Mouse (Mus musculus) forebrain, embryonic 16.5 days (tissue): ENCODE data around the gene Tiprl. TPM values are rescaled to one million over a fixed set of nuclear protein-coding genes. Genes with fewer than 3 reads are reported as not detected.

ENCODE experiments used
- ATAC-seq: fragments of 200-750 bp; cut with Nextera tagmentation; 2 replicates; pipeline ENCODE4 v1.8.0; 2017; ENCODE audit warnings: mild to moderate bottlenecking, moderate library complexity
- H3K27ac ChIP-seq: fragments of 300-500 bp; sonication (generic); 2 replicates; pipeline ENCODE4 v1.5.1; 2014; ENCODE audit warnings: low read length, control low read depth
- H3K27me3 ChIP-seq: fragments of 300-500 bp; sonication (generic); replicated peaks from 2 replicates; pipeline ENCODE4 v1.6.1; 2014; ENCODE audit warnings: low read length; ENCODE audit not compliant: control insufficient read depth, insufficient read depth
- H3K36me3 ChIP-seq: fragments of 300-500 bp; sonication (generic); 2 replicates; pipeline ENCODE4 v1.6.1; 2014; ENCODE audit not compliant: control insufficient read depth, insufficient read depth
- H3K4me1 ChIP-seq: fragments of 300-500 bp; sonication (generic); replicated peaks from 2 replicates; pipeline ENCODE4 v1.6.1; 2014; ENCODE audit warnings: low read length; ENCODE audit not compliant: control insufficient read depth, insufficient read depth
- H3K4me2 ChIP-seq: fragments of 300-500 bp; sonication (generic); 2 replicates; pipeline ENCODE4 v1.6.1; 2014; ENCODE audit warnings: mild to moderate bottlenecking, low read length, control low read depth
- H3K4me3 ChIP-seq: fragments of 300-500 bp; sonication (generic); replicated peaks from 2 replicates; pipeline ENCODE4 v1.5.1; 2014; ENCODE audit warnings: mild to moderate bottlenecking, low read length, control low read depth
- H3K9ac ChIP-seq: fragments of 300-500 bp; sonication (generic); replicated peaks from 2 replicates; pipeline ENCODE4 v1.6.1; 2014; ENCODE audit warnings: low read depth, low read length, control low read depth
- H3K9me3 ChIP-seq: fragments of 300-500 bp; sonication (generic); 2 replicates; pipeline ENCODE4 v1.6.1; 2016; ENCODE audit warnings: low read length; ENCODE audit not compliant: control insufficient read depth
- WGBS: fragments of 180-500 bp; shearing (Covaris S2); extraction: QIAGEN DNeasy Blood & Tissue Kit; methylation state at CpG from one replicate; pipeline ENCODE4 v1.1.7; 2014; 5-methylcytosine and 5-hydroxymethylcytosine counted together
- polyA plus RNA-seq: library from polyadenylated mRNA; unstranded; fragments of >200 nt; fragmentation: Nextera tagmentation; extraction: Ambion mirVana; gene quantifications from 2 replicates; pipeline ENCODE4 v1.2.1, GENCODE M21; 2015

Tiprl gene
- polyA plus RNA-seq, 1 experiment from 2014 or later, result 168 TPM

GRCm38 (mm10) chr1:165215831-165216230, 21.0 kb downstream of the Tiprl start:
- H3K9ac ChIP-seq, result no peak overlapping the region
- H3K36me3 ChIP-seq, result peaks cover 26% of the 10 kb centered on the region
- H3K9me3 ChIP-seq, result no peaks in the 10 kb centered on the region
- H3K4me2 ChIP-seq, result no peak overlapping the region
- no peak for ATAC-seq
- H3K4me3 ChIP-seq, result no peak overlapping the region
- no peak overlapping the region for H3K27ac ChIP-seq
- 90% methylated on average over 7 of the region's 7 CpGs for WGBS
- H3K4me1 ChIP-seq, result no peaks in the 10 kb centered on the region
- no peaks in the 10 kb centered on the region for H3K27me3 ChIP-seq

GRCm38 (mm10) chr1:165205591-165205990, 31.2 kb downstream of the Tiprl start:
- no peaks in the 10 kb centered on the region for H3K36me3 ChIP-seq
- no peak overlapping the region for H3K27ac ChIP-seq
- no peak overlapping the region for H3K9ac ChIP-seq
- no peak for ATAC-seq
- WGBS, result 41% methylated on average over 2 of the region's 2 CpGs
- H3K9me3 ChIP-seq, result no peaks in the 10 kb centered on the region
- no peaks in the 10 kb centered on the region for H3K27me3 ChIP-seq
- H3K4me3 ChIP-seq, result no peak overlapping the region
- H3K4me1 ChIP-seq, result no peaks in the 10 kb centered on the region
- H3K4me2 ChIP-seq, result no peak overlapping the region

GRCm38 (mm10) chr1:165203488-165204035, 33.2 kb downstream of the Tiprl start:
- Histone ChIP-seq H3K27ac (no peak overlapping the region), H3K4me1 (no peaks in the 10 kb centered on the region), H3K4me2 (no peak overlapping the region), H3K4me3 (no peak overlapping the region), H3K9ac (no peak overlapping the region), H3K9me3 (no peaks in the 10 kb centered on the region), H3K36me3 (no peaks in the 10 kb centered on the region), H3K27me3 (no peaks in the 10 kb centered on the region)
- 65% methylated on average over 2 of the region's 2 CpGs for WGBS
- ATAC-seq, result no peak

GRCm38 (mm10) chr1:165201445-165202012, 35.3 kb downstream of the Tiprl start:
- no peak for ATAC-seq
- Histone ChIP-seq H3K4me3 (no peak overlapping the region), H3K27ac (no peak overlapping the region), H3K4me1 (no peaks in the 10 kb centered on the region), H3K9me3 (no peaks in the 10 kb centered on the region), H3K4me2 (no peak overlapping the region), H3K27me3 (no peaks in the 10 kb centered on the region), H3K9ac (no peak overlapping the region), H3K36me3 (no peaks in the 10 kb centered on the region)
- 87% methylated on average over 4 of the region's 4 CpGs for WGBS

GRCm38 (mm10) chr1:165200748-165201147, 36.0 kb downstream of the Tiprl start:
- Histone ChIP-seq H3K9me3 (no peaks in the 10 kb centered on the region), H3K4me3 (no peak overlapping the region), H3K27me3 (no peaks in the 10 kb centered on the region), H3K4me1 (no peaks in the 10 kb centered on the region), H3K9ac (no peak overlapping the region), H3K36me3 (no peaks in the 10 kb centered on the region), H3K4me2 (no peak overlapping the region), H3K27ac (no peak overlapping the region)
- no peak for ATAC-seq
- WGBS, result 87% methylated on average over 8 of the region's 8 CpGs

GRCm38 (mm10) chr1:165199639-165200038, 37.2 kb downstream of the Tiprl start:
- Histone ChIP-seq H3K27ac (no peak overlapping the region), H3K9ac (no peak overlapping the region), H3K4me3 (no peak overlapping the region), H3K4me1 (peaks cover 3% of the 10 kb centered on the region), H3K36me3 (no peaks in the 10 kb centered on the region), H3K9me3 (no peaks in the 10 kb centered on the region), H3K27me3 (no peaks in the 10 kb centered on the region), H3K4me2 (no peak overlapping the region)
- ATAC-seq, result no peak
- WGBS, result 70% methylated on average over 3 of the region's 3 CpGs

- no peak for ATAC-seq
- H3K27ac ChIP-seq, result no peak overlapping the region
- WGBS, result 49% methylated on average over 1 of the region's 1 CpGs
Measured at GRCm38 (mm10) chr1:165198951-165199350, 37.8 kb downstream of the Tiprl start.

GRCm38 (mm10) chr1:165197875-165198274, 38.9 kb downstream of the Tiprl start:
- Histone ChIP-seq H3K4me3 (no peak overlapping the region), H3K27me3 (no peaks in the 10 kb centered on the region), H3K27ac (no peak overlapping the region), H3K4me2 (no peak overlapping the region), H3K36me3 (no peaks in the 10 kb centered on the region), H3K9me3 (no peaks in the 10 kb centered on the region), H3K9ac (no peak overlapping the region), H3K4me1 (peaks cover 9% of the 10 kb centered on the region)
- no peak for ATAC-seq
- 80% methylated on average over 3 of the region's 3 CpGs for WGBS

More at GRCm38 (mm10) chr1:165198951-165199350, 37.8 kb downstream of the Tiprl start:
- Histone ChIP-seq H3K27me3 (no peaks in the 10 kb centered on the region), H3K36me3 (no peaks in the 10 kb centered on the region), H3K9ac (no peak overlapping the region), H3K9me3 (no peaks in the 10 kb centered on the region), H3K4me3 (no peak overlapping the region), H3K4me1 (peaks cover 6% of the 10 kb centered on the region), H3K4me2 (no peak overlapping the region)

- no peak overlapping the region for H3K27ac ChIP-seq
- H3K27me3 ChIP-seq, result no peaks in the 10 kb centered on the region
- H3K9ac ChIP-seq, result no peak overlapping the region
- no peaks in the 10 kb centered on the region for H3K36me3 ChIP-seq
- no peaks in the 10 kb centered on the region for H3K9me3 ChIP-seq
- peaks cover 9% of the 10 kb centered on the region for H3K4me1 ChIP-seq
- no peak overlapping the region for H3K4me2 ChIP-seq
- no peak for ATAC-seq
- 75% methylated on average over 3 of the region's 3 CpGs for whole genome bisulfite sequencing
- H3K4me3 ChIP-seq, result no peak overlapping the region
Measured at GRCm38 (mm10) chr1:165195396-165195960, 41.3 kb downstream of the Tiprl start.
